Mouse (Mus musculus) cortical plate, adult 2 months (tissue): ENCODE measurements around the gene Arhgef7.

ENCODE experiments used
- CTCF ChIP-seq: fragments of 200-500 bp; IDR thresholded peaks from 2 replicates; pipeline ENCODE4 v1.5.1; 2011; ENCODE audit warnings: mild to moderate bottlenecking, control low read depth, low read length; ENCODE audit not compliant: insufficient read depth; ENCODE audit errors: extremely low read depth
- POLR2A ChIP-seq: fragments of 200-500 bp; IDR thresholded peaks from 2 replicates; pipeline ENCODE4 v1.6.1; 2011; ENCODE audit warnings: mild to moderate bottlenecking, low read length, control low read depth; ENCODE audit not compliant: insufficient read depth; ENCODE audit errors: extremely low read depth

DNA sequence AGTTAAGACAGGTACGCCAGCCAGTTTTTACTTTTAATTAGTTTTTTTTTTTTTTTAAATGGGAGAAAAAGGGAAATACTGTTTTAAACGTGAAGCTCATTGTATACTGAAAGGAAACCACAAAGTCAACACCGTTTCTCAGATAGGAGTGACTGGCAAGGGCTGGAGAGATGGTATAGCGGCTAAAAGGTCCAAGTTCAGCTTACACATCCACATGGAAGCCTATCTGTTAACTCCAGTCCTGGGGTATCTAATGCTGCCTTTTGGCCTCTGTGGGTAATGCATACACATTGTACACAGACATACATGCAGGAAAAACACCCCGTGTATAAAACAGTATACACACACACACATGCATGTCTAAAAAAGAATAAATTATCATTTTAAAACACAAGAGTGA is 104.4 kb downstream of the Arhgef7 start:
- TF ChIP-seq CTCF, result no peak
- no peak for TF ChIP-seq POLR2A
